Mouse (Mus musculus): ENCODE results near the gene Olfr1246. TPM values are rescaled to one million over a fixed set of nuclear protein-coding genes. Genes with fewer than 3 reads are reported as not detected.
"Not testable (repeated sequence)": the region's sequence is repeated elsewhere in the genome, so short reads cannot be mapped to it uniquely, and the experiment has no call there.

Olfr1246 gene
- not detected for total RNA-seq (2021)
- long read RNA-seq, experiment 1 = 0 reads
- long read RNA-seq, experiment 2 = 0 reads

- DNase-seq = no peak
- intact Hi-C loops (cut with DNase I) = no loop called here
- Histone ChIP-seq H3K27ac (no peak within 1 kb of the TSS), H3K4me3 (no peak within 1 kb of the TSS)
- no peak for TF ChIP-seq CTCF (IDR thresholded peaks at IDR 0.05)
Observed at GRCm38 (mm10) chr2:89593057-89593456, at the start of gene Olfr1246. Olfr1246 (minus strand) TSS chr2:89593157.

DNA sequence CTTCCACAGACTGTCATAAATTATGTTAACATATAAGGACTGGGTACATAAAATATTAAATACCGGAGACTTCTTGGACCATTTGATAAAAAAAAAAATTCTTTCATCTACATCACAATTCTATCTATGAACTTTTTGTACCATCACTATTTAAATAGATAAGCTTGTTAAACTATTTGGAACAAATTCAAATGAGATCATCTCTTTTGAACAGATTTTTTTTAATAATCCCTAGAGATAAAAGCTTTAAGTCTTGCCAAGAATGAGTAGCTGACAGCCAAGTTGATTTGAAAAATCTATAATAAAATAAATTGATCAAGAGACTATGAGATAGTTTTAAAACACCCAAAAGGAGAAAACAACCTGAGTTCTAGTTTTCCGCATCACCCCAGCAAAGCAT, 41.9 kb upstream of the Olfr1246 start, which contains the start of gene Olfr1249:
Olfr1249 (minus strand) TSS at position 101 of the 400 bp plus-strand sequence.
- DNase-seq = no peak
- no peak for TF ChIP-seq CTCF (IDR thresholded peaks at IDR 0.05)
- Histone ChIP-seq H3K4me3 (no peak within 1 kb of the TSS), H3K27ac (no peak within 1 kb of the TSS)
- intact Hi-C loops (cut with DNase I) = no loop called here

DNA sequence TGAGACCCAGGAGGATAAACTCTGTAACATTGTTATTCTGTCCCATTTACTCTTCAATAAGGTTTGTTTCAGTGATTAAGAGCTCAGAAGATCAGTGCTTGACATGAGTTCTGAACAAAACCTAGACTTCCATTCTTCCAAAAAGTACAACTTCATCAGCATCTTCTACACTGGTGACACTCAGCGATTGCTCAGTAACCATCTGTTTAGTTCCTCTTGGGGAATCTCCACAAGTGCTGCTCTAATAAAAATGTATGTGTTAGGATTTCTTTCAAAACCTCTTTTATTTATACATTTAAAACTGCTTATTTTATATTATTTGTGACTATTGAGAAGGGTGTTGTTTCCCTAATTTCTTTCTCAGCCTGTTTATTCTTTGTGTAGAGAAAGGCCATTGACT, 25.2 kb upstream of the Olfr1246 start, which contains the start of gene Olfr1248:
Olfr1248 (minus strand) TSS at position 101 of the 400 bp plus-strand sequence.
- H3K4me3 ChIP-seq; intact Hi-C loops (cut with DNase I); DNase-seq; H3K27ac ChIP-seq: not testable (repeated sequence)

- no peak within 1 kb of the TSS for H3K4me3 ChIP-seq
- DNase-seq = no peak
- intact Hi-C loops (cut with DNase I) = no loop called here
- no peak within 1 kb of the TSS for H3K27ac ChIP-seq
- TF ChIP-seq CTCF (IDR thresholded peaks at IDR 0.05) = no peak
Observed at GRCm38 (mm10) chr2:89614030-89614429, 21.1 kb upstream of the Olfr1246 start, which contains the start of gene Olfr1247. Olfr1247 (minus strand) TSS chr2:89614130.

DNA sequence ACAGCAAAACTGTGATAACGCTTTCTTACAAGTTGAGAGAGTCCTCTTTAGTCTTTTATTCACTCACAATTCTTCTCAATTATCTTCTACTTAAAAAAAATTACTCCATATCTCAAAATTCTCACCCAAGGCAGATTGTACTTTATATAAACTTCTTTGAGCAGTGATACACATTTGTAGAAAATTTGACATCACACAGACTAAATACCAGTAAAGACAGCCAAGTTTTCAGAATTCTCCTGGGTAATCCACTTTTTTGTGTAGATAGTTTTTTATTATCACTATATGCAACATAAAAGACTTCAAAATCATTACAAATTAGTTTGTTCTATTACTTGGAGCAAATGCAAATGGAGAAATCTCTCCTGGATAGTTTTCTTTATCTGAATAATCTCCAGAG, 14.6 kb downstream of the Olfr1246 start, which contains the start of gene Olfr1245:
Olfr1245 (minus strand) TSS at position 101 of the 400 bp plus-strand sequence.
- H3K27ac ChIP-seq = no peak within 1 kb of the TSS
- no peak for DNase-seq
- H3K4me3 ChIP-seq = no peak within 1 kb of the TSS
- no peak for TF ChIP-seq CTCF (IDR thresholded peaks at IDR 0.05)
- intact Hi-C loops (cut with DNase I) = no loop called here

DNA sequence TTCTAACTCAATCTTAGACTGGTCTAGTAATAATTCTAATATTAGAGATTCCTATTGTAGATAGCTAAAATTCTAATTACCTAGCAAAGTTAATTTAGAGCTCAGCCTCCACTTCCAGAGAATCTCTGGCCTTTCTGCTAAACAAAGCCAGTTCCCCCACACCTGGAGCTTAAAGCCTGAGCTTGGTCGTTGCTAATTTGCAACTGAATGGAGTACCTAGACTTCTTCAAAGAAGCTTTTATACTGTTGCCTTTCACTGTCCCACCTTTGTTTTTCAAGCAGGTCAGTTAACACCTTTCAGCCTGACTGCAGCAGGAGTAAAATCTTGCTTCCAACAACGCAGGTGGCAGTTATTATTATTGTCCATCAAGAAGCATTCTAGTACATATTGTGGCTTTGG, 30.3 kb downstream of the Olfr1246 start:
- H3K27ac ChIP-seq; H3K4me3 ChIP-seq; intact Hi-C loops (cut with DNase I); DNase-seq: not testable (repeated sequence)

DNA sequence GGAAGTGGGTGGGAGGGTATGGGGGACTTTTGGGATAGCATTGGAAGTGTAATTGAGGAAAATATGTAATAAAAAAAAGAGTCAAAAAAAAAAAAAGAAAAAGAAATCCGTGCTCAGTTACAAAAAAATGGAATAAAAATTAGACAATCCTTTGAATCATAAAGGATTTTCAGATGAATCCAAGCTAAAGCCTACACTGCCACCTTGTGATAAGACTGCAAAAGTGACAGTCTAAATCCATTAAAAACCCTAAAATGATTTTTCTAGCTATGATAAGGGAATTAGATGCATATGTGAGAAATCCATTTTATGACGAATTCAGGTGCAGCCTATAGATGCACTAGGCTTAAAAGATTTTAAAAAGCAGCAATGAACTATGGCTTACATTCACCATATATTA, 48.4 kb downstream of the Olfr1246 start:
- no peak for TF ChIP-seq CTCF (IDR thresholded peaks at IDR 0.05)
- intact Hi-C loops (cut with DNase I) = no loop called here
- Histone ChIP-seq H3K27ac (no peak overlapping the region), H3K4me3 (no peak overlapping the region)
- DNase-seq = no peak

DNA sequence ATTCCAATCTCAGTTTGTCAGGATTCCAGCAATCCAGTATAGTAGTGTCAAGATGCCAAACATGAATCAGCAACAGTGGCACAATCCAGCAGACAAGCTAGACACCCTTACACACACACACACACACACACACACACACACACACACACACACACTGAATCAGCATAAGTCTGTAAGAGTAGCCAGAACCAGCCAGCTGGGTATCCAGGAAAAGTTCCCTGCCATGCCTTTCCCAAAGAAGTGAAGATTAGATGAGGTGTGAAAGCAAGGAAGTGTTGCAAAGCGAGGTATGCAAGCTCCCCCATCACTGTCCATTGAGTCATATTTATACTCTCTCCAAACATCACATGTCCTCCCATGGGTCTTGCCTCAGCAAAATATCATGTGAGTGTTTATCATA, 53.0 kb downstream of the Olfr1246 start:
- DNase-seq = no peak
- intact Hi-C loops (cut with DNase I) = no loop called here
- no peak for TF ChIP-seq CTCF (IDR thresholded peaks at IDR 0.05)
- no peak overlapping the region for H3K4me3 ChIP-seq
- no peak overlapping the region for H3K27ac ChIP-seq

Other genes starting within 250 kb of the Olfr1246 start
- gene Olfr1234, start 228.3 kb downstream of the Olfr1246 start, total RNA-seq (2021) = not detected
- gene Olfr1238, start 183.5 kb downstream of the Olfr1246 start, total RNA-seq (2021) = not detected
- gene Olfr1239, start 172.8 kb downstream of the Olfr1246 start, total RNA-seq (2021) = not detected
- gene Olfr1240, start 150.2 kb downstream of the Olfr1246 start, total RNA-seq (2021) = not detected
- gene Olfr1241, start 106.0 kb downstream of the Olfr1246 start, total RNA-seq (2021) = not detected
- gene Olfr1242, start 94.8 kb downstream of the Olfr1246 start, total RNA-seq (2021) = not detected
- not detected for gene Olfr1243, start 61.7 kb downstream of the Olfr1246 start, total RNA-seq (2021)
- gene Olfr1245, start 14.7 kb downstream of the Olfr1246 start, total RNA-seq (2021) = not detected
- gene Olfr1247, start 21.0 kb upstream of the Olfr1246 start, total RNA-seq (2021) = under 1 TPM; 0.03 to 0.06 TPM
- not detected for gene Olfr1248, start 25.1 kb upstream of the Olfr1246 start, total RNA-seq (2021)
- gene Olfr1249, start 41.8 kb upstream of the Olfr1246 start, total RNA-seq (2021) = not detected
- gene Olfr1250, start 68.3 kb upstream of the Olfr1246 start, total RNA-seq (2021) = not detected
- gene Olfr1251, start 78.8 kb upstream of the Olfr1246 start, total RNA-seq (2021) = not detected
- gene Olfr1252, start 131.9 kb upstream of the Olfr1246 start, total RNA-seq (2021) = not detected
- gene Olfr1253, start 163.9 kb upstream of the Olfr1246 start, total RNA-seq (2021) = not detected
- gene Olfr1254, start 200.5 kb upstream of the Olfr1246 start, total RNA-seq (2021) = not detected
- not detected for gene Olfr1255, start 218.9 kb upstream of the Olfr1246 start, total RNA-seq (2021)
- gene Olfr1256, start 248.4 kb upstream of the Olfr1246 start, total RNA-seq (2021) = not detected

All from gastrocnemius, adult 2 months (tissue).